Mouse (Mus musculus) midbrain, embryonic 11.5 days (tissue): ENCODE data around the gene Neurl1b. TPM values are rescaled to one million over a fixed set of nuclear protein-coding genes. Genes with fewer than 3 reads are reported as not detected.

Experiments used
- ATAC-seq: fragments of 200-750 bp; cut with Nextera tagmentation; 2 replicates; pipeline ENCODE4 v1.8.0; 2017; ENCODE audit warnings: moderate TSS enrichment, moderate library complexity; ENCODE audit not compliant: low FRiP score
- DNase-seq: peaks from one replicate; pipeline ENCODE4 v3.0.0; 2015; ENCODE audit warnings: low spot score; ENCODE audit errors: missing footprints
- H3K27ac ChIP-seq: fragments of 300-500 bp; sonication (generic); 2 replicates; pipeline ENCODE4 v1.5.1; 2014; ENCODE audit warnings: low read depth, low read length
- H3K27me3 ChIP-seq: fragments of 300-500 bp; sonication (generic); 2 replicates; pipeline ENCODE4 v1.6.1; 2014; ENCODE audit warnings: mild to moderate bottlenecking, low read length, moderate library complexity, mixed read lengths; ENCODE audit not compliant: control insufficient read depth, insufficient read depth
- H3K36me3 ChIP-seq: fragments of 300-500 bp; sonication (generic); 2 replicates; pipeline ENCODE4 v1.6.1; 2014; ENCODE audit warnings: mild to moderate bottlenecking, low read length, moderate library complexity, mixed read lengths; ENCODE audit not compliant: control insufficient read depth, insufficient read depth
- H3K4me1 ChIP-seq: fragments of 300-500 bp; sonication (generic); 2 replicates; pipeline ENCODE4 v1.6.1; 2014; ENCODE audit warnings: low read length; ENCODE audit not compliant: control insufficient read depth, insufficient read depth
- H3K4me2 ChIP-seq: fragments of 300-500 bp; sonication (generic); 2 replicates; pipeline ENCODE4 v1.6.1; 2014; ENCODE audit warnings: mild to moderate bottlenecking, moderate library complexity
- H3K4me3 ChIP-seq: fragments of 300-500 bp; sonication (generic); 2 replicates; pipeline ENCODE4 v1.5.1; 2014; ENCODE audit warnings: low read depth, low read length
- H3K9ac ChIP-seq: fragments of 300-500 bp; sonication (generic); 2 replicates; pipeline ENCODE4 v1.6.1; 2014; ENCODE audit warnings: low read length
- H3K9me3 ChIP-seq: fragments of 300-500 bp; sonication (generic); 2 replicates; pipeline ENCODE4 v1.6.1; 2016; ENCODE audit warnings: low read length; ENCODE audit not compliant: control insufficient read depth
- WGBS: fragments of 180-500 bp; shearing (Covaris S2); extraction: QIAGEN DNeasy Blood & Tissue Kit; methylation state at CpG from one replicate; pipeline ENCODE4 v1.1.7; 2014; 5-methylcytosine and 5-hydroxymethylcytosine counted together
- polyA plus RNA-seq: library from polyadenylated mRNA; unstranded; fragments of >200 nt; fragmentation: Nextera tagmentation; extraction: Ambion mirVana; gene quantifications from 2 replicates; pipeline ENCODE4 v1.2.1, GENCODE M21; 2014

Gene Neurl1b
- polyA plus RNA-seq, 1 experiment from 2014 or later, result 0.18 TPM

- DNase-seq, result no peak
- H3K9ac ChIP-seq, result no peak overlapping the region
- no peaks in the 10 kb centered on the region for H3K4me1 ChIP-seq
- H3K27me3 ChIP-seq, result no peaks in the 10 kb centered on the region
- H3K9me3 ChIP-seq, result no peaks in the 10 kb centered on the region
- H3K27ac ChIP-seq, result no peak overlapping the region
- no peak overlapping the region for H3K4me3 ChIP-seq
- 84% methylated on average over 9 of the region's 9 CpGs for WGBS
- H3K4me2 ChIP-seq, result no peak overlapping the region
- H3K36me3 ChIP-seq, result no peaks in the 10 kb centered on the region
- no peak for ATAC-seq
These were observed 25.4 kb upstream of the Neurl1b start for GRCm38 (mm10) chr17:26389241-26389640.

DNA sequence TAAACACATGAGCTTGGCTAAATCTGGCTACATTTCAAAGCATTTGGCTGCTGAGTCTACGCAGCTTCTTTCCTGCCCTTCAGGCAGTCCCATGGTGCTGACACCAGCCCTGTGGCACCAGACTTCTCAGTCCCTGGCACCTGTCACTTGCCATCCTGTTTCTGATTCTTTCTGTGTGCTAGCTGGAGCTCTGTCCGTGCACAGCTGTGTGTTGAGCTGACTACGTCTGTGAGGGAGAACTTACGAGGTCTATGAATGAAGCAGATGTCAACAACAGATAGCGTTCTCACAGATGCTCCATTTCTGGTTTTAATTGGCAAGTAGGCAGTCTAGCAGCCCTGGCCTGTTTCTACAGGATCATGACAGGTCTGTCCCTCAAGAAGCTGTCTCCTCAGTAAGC lies 24.0 kb upstream of the Neurl1b start:
- WGBS, result 80% methylated on average over 5 of the region's 5 CpGs
- ATAC-seq, result no peak
- DNase-seq, result no peak
- Histone ChIP-seq H3K4me1 (no peaks in the 10 kb centered on the region), H3K4me3 (no peak overlapping the region), H3K36me3 (no peaks in the 10 kb centered on the region), H3K27ac (no peak overlapping the region), H3K9me3 (no peaks in the 10 kb centered on the region), H3K4me2 (no peak overlapping the region), H3K9ac (no peak overlapping the region), H3K27me3 (no peaks in the 10 kb centered on the region)

DNA sequence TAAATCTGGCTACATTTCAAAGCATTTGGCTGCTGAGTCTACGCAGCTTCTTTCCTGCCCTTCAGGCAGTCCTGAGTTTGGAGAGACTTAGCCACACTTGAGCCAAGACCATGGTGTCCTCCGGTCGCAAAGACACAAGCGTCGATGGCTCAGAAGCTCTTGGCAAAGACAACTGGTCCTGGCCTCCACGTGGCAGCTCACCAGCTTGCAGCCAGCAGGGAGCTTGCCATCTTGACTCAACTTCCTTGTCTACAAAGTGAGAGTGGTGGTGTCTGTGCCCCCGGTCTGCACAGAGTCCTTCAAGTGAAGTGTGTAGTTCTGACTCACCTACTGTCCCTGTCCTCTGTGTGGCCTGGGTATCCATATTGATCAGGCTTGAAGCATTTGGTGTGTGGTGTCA lies 22.3 kb upstream of the Neurl1b start:
- Histone ChIP-seq H3K4me3 (no peak overlapping the region), H3K9ac (no peak overlapping the region), H3K9me3 (no peaks in the 10 kb centered on the region), H3K27me3 (no peaks in the 10 kb centered on the region), H3K4me2 (no peak overlapping the region), H3K36me3 (no peaks in the 10 kb centered on the region), H3K27ac (no peak overlapping the region), H3K4me1 (no peaks in the 10 kb centered on the region)
- ATAC-seq (no peak), DNase-seq (no peak)
- WGBS, result 82% methylated on average over 7 of the region's 7 CpGs

DNA sequence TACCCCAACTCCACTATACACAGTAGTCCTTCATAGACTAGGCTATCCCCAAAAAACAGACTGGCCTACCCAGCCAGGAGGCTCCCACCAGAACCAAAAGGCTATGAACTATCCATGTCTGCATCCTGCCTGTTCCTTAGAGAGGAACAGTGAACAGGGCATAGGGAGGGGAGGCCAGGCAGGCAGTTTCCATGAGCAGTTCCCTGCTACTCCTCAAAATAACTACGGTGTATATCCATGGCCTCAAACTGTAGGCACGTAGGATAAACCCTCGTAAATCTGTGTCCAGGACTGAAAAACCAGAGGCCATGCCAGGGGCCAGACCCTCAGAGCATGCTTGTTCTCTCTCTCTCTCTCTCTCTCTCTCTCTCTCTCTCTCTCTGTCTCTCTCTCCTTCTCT lies 17.9 kb upstream of the Neurl1b start:
- Histone ChIP-seq H3K4me2 (no peak overlapping the region), H3K27me3 (no peaks in the 10 kb centered on the region), H3K36me3 (no peaks in the 10 kb centered on the region), H3K4me1 (no peaks in the 10 kb centered on the region), H3K9ac (no peak overlapping the region), H3K27ac (no peak overlapping the region), H3K9me3 (no peaks in the 10 kb centered on the region), H3K4me3 (no peak overlapping the region)
- ATAC-seq (no peak), DNase-seq (no peak)
- 91% methylated on average over 3 of the region's 3 CpGs for WGBS

GRCm38 (mm10) chr17:26397339-26397738 lies 17.3 kb upstream of the Neurl1b start:
- ATAC-seq, result no peak
- Histone ChIP-seq H3K4me3 (no peak overlapping the region), H3K9me3 (no peaks in the 10 kb centered on the region), H3K27me3 (no peaks in the 10 kb centered on the region), H3K27ac (no peak overlapping the region), H3K4me1 (no peaks in the 10 kb centered on the region), H3K9ac (no peak overlapping the region), H3K36me3 (no peaks in the 10 kb centered on the region), H3K4me2 (no peak overlapping the region)
- DNase-seq, result no peak
- WGBS, result 62% methylated on average over 6 of the region's 6 CpGs

GRCm38 (mm10) chr17:26405340-26406100 lies 9.1 kb upstream of the Neurl1b start:
- Histone ChIP-seq H3K4me2 (no peak overlapping the region), H3K9ac (no peak overlapping the region), H3K4me1 (no peaks in the 10 kb centered on the region), H3K27ac (no peak overlapping the region), H3K9me3 (no peaks in the 10 kb centered on the region), H3K27me3 (no peaks in the 10 kb centered on the region), H3K4me3 (no peak overlapping the region), H3K36me3 (no peaks in the 10 kb centered on the region)
- no peak for ATAC-seq
- WGBS, result 81% methylated on average over 10 of the region's 10 CpGs
- no peak for DNase-seq

GRCm38 (mm10) chr17:26412967-26413366 lies 1.7 kb upstream of the Neurl1b start:
- Histone ChIP-seq H3K9me3 (no peaks in the 10 kb centered on the region), H3K27me3 (peaks cover 33% of the 10 kb centered on the region), H3K36me3 (no peaks in the 10 kb centered on the region), H3K27ac (no peak overlapping the region), H3K9ac (no peak overlapping the region), H3K4me2 (no peak overlapping the region), H3K4me1 (peaks cover 10% of the 10 kb centered on the region; the same call in 1 of the 2 replicates), H3K4me3 (no peak overlapping the region)
- no peak for ATAC-seq
- no peak for DNase-seq
- 87% methylated on average over 5 of the region's 5 CpGs for WGBS

GRCm38 (mm10) chr17:26414184-26414522 lies 476 bp upstream of the Neurl1b start:
- H3K36me3 ChIP-seq, result no peaks in the 10 kb centered on the region
- peak overlapping the region; percentile 72; the same call in 1 of the 2 replicates for H3K9ac ChIP-seq
- DNase-seq, result peak; percentile 86
- H3K27ac ChIP-seq, result no peak overlapping the region
- H3K4me3 ChIP-seq, result peak overlapping the region; percentile 65
- WGBS, result 22% methylated on average over 5 of the region's 5 CpGs
- peak overlapping the region; percentile 100 for H3K4me2 ChIP-seq
- ATAC-seq, result 0 out of 2 replicates have a peak, but pooled peaks have one; percentile 5
- H3K27me3 ChIP-seq, result peaks cover 34% of the 10 kb centered on the region
- peaks cover 10% of the 10 kb centered on the region; the same call in 1 of the 2 replicates for H3K4me1 ChIP-seq
- no peaks in the 10 kb centered on the region for H3K9me3 ChIP-seq

GRCm38 (mm10) chr17:26415355-26415865 lies 781 bp downstream of the Neurl1b start:
- peak overlapping the region; percentile 65 for H3K4me3 ChIP-seq
- WGBS, result 1% methylated on average over 27 of the region's 27 CpGs
- no peaks in the 10 kb centered on the region for H3K9me3 ChIP-seq
- H3K4me1 ChIP-seq, result peaks cover 10% of the 10 kb centered on the region; the same call in 1 of the 2 replicates
- ATAC-seq, result no peak; the same call in 1 of the 2 replicates
- H3K9ac ChIP-seq, result peak overlapping the region; percentile 72
- peaks cover 34% of the 10 kb centered on the region for H3K27me3 ChIP-seq
- peak overlapping the region; percentile 100 for H3K4me2 ChIP-seq
- DNase-seq, result no peak
- no peaks in the 10 kb centered on the region for H3K36me3 ChIP-seq
- no peak overlapping the region for H3K27ac ChIP-seq
